ENCODE assay signal across 8 mouse cellular contexts in genomic region chr9:73112919-73113906, GRCm38 (mm10). TPM values are rescaled to one million over a fixed set of nuclear protein-coding genes. Genes with fewer than 3 reads are reported as not detected.
DNase-seq lines count a peak whose midpoint lies in the region; ATAC-seq lines count a peak whose summit lies in the region.

Gene Rsl24d1 (plus strand): TSS chr9:73113426.

- ATAC-seq in heart, embryonic 14.5 days (ENCODE audit: insufficient number of reproducible peaks, insufficient read depth, low FRiP score, low read depth): peak; percentile 87
- peak; percentile 95 for ATAC-seq in liver, embryonic 13.5 days (ENCODE audit: low read depth)
- peak; percentile 96 for ATAC-seq in stomach, embryonic 16.5 days (ENCODE audit: insufficient read depth, low FRiP score)

- H3K4me1 ChIP-seq in heart, embryonic 14.5 days (ENCODE audit: control insufficient read depth in 2 of 2, insufficient read depth in 2 of 2, low read length in 2 of 2): peaks cover 0 to 9% of the 10 kb centered on the region in 2 experiments; a peak in 2 of 4 replicates
- H3K4me1 ChIP-seq in liver, embryonic 13.5 days (replicated peaks): peaks cover 23% of the 10 kb centered on the region
- H3K4me1 ChIP-seq in stomach, embryonic 16.5 days (ENCODE audit: control insufficient read depth, insufficient read depth, low read length): peaks cover 5% of the 10 kb centered on the region; the same call in 1 of the 2 replicates

- H3K4me3 ChIP-seq in heart, embryonic 14.5 days (ENCODE audit: control insufficient read depth in 1 of 2, insufficient read depth in 1 of 2, low read depth in 1 of 2, low read length in 2 of 2): peak within 1 kb of the TSS; percentile 76 to 97
- H3K4me3 ChIP-seq in liver, embryonic 13.5 days (replicated peaks): peak within 1 kb of the TSS; percentile 92
- peak within 1 kb of the TSS; percentile 80 for H3K4me3 ChIP-seq in stomach, embryonic 16.5 days (replicated peaks; ENCODE audit: low read length)

- H3K4me2 ChIP-seq in heart, embryonic 14.5 days (ENCODE audit: low read length): peak within 1 kb of the TSS; percentile 88
- peak within 1 kb of the TSS; percentile 78 for H3K4me2 ChIP-seq in liver, embryonic 13.5 days
- H3K4me2 ChIP-seq in stomach, embryonic 16.5 days (ENCODE audit: low read depth, low read length): peak within 1 kb of the TSS; percentile 79

- no peaks in the 10 kb centered on the region for H3K9me3 ChIP-seq in heart, embryonic 14.5 days (ENCODE audit: control insufficient read depth, low read length)
- H3K9me3 ChIP-seq in liver, embryonic 13.5 days (replicated peaks): no peaks in the 10 kb centered on the region
- H3K9me3 ChIP-seq in stomach, embryonic 16.5 days (replicated peaks; ENCODE audit: control insufficient read depth, low read length): no peaks in the 10 kb centered on the region

- H3K27ac ChIP-seq in heart, embryonic 14.5 days (replicated peaks in 1 of 2; ENCODE audit: control insufficient read depth in 1 of 2, insufficient read depth in 1 of 2, low read depth in 2 of 2, low read length in 2 of 2): peak within 1 kb of the TSS; percentile 48 to 68
- H3K27ac ChIP-seq in liver, embryonic 13.5 days: peak within 1 kb of the TSS; percentile 67
- peak within 1 kb of the TSS; percentile 82 for H3K27ac ChIP-seq in stomach, embryonic 16.5 days (ENCODE audit: low read length)

- peak; percentile 74 to 77 for DNase-seq in CD8-positive naive resting alpha-beta T cell, adult 2 months (ENCODE audit: low read depth in 2 of 2, low spot score in 2 of 2)
- peak; percentile 56 for DNase-seq in c-Kit-negative CD71-positive TER-119-positive erythroid progenitor cells, embryonic 14.5 days (ENCODE audit: low read depth, low spot score)
- DNase-seq in fibroblast of lung, adult 2 months (ENCODE audit: low read depth): peak; percentile 56
- DNase-seq in kidney, postnatal 14 days: peak; percentile 91
- peak; percentile 77 for DNase-seq in liver, embryonic 13.5 days
- DNase-seq in neural tube, embryonic 10.5 days (ENCODE audit: extremely low spot score, low spot score): peak; percentile 86

- H3K9ac ChIP-seq in heart, embryonic 14.5 days (ENCODE audit: low read length): peak within 1 kb of the TSS; percentile 93
- peak within 1 kb of the TSS; percentile 88 for H3K9ac ChIP-seq in liver, embryonic 13.5 days
- H3K9ac ChIP-seq in stomach, embryonic 16.5 days (ENCODE audit: low read length): peak within 1 kb of the TSS; percentile 88

- H3K36me3 ChIP-seq in heart, embryonic 14.5 days (ENCODE audit: control insufficient read depth, insufficient read depth, low read length): peaks cover 32% of the 10 kb centered on the region
- H3K36me3 ChIP-seq in liver, embryonic 13.5 days: peaks cover 27% of the 10 kb centered on the region
- peaks cover 4% of the 10 kb centered on the region; the same call in 1 of the 2 replicates for H3K36me3 ChIP-seq in stomach, embryonic 16.5 days (ENCODE audit: control insufficient read depth, insufficient read depth, low read length)

- H3K27me3 ChIP-seq in heart, embryonic 14.5 days (ENCODE audit: control insufficient read depth, insufficient read depth, low read length): no peaks in the 10 kb centered on the region
- H3K27me3 ChIP-seq in liver, embryonic 13.5 days: no peaks in the 10 kb centered on the region
- H3K27me3 ChIP-seq in stomach, embryonic 16.5 days (ENCODE audit: control insufficient read depth, insufficient read depth, low read length): no peaks in the 10 kb centered on the region

- under 1% methylated on average over 64 of the region's 64 CpGs for whole genome bisulfite sequencing in heart, embryonic 14.5 days
- WGBS in liver, embryonic 13.5 days (ENCODE audit: insufficient replicate concordance): under 1% methylated on average over 64 of the region's 64 CpGs
- WGBS in stomach, embryonic 16.5 days: under 1% methylated on average over 64 of the region's 64 CpGs

RNA-seq across cellular contexts. Expression of gene Rsl24d1, which starts in this region (rescaled TPM):
- 87.7 and 92.9 TPM in 2 replicates for polyA plus RNA-seq in heart, embryonic 14.5 days (2014; fragmentation: Nextera tagmentation; extraction: Ambion mirVana)
- polyA plus RNA-seq in liver, embryonic 13.5 days (2015; fragmentation: Nextera tagmentation; extraction: Ambion mirVana): 78.9 and 89.4 TPM in 2 replicates
- polyA plus RNA-seq in stomach, embryonic 16.5 days (2015; fragmentation: Nextera tagmentation; extraction: Ambion mirVana): 85.1 and 90.5 TPM in 2 replicates

Comparison
In these comparisons a context has a peak if more than half of its experiments do, and no peak if none do; other contexts are left out.
1. Peak in every context shown above with its lines: DNase-seq, ATAC-seq, H3K4me3 ChIP-seq and H3K27ac ChIP-seq.